Mouse (Mus musculus) kidney, postnatal 0 days (tissue): ENCODE measurements around the gene Tstd1. TPM values are rescaled to one million over a fixed set of nuclear protein-coding genes. Genes with fewer than 3 reads are reported as not detected.

Source experiments
- ATAC-seq: fragments of 200-750 bp; cut with Nextera tagmentation; replicated peaks from 2 replicates; pipeline ENCODE4 v1.8.0; 2017; ENCODE audit warnings: low read depth, moderate number of reproducible peaks, moderate TSS enrichment, moderate library complexity; ENCODE audit not compliant: low FRiP score
- DNase-seq: peaks from one replicate; pipeline ENCODE4 v3.0.0-alpha.2; 2016; ENCODE audit warnings: low spot score
- H3K27ac ChIP-seq: fragments of 300-500 bp; sonication (generic); 2 replicates; pipeline ENCODE4 v1.5.1; 2014; ENCODE audit warnings: mild to moderate bottlenecking
- H3K27me3 ChIP-seq: fragments of 300-500 bp; sonication (generic); 2 replicates; pipeline ENCODE4 v1.6.1; 2014; ENCODE audit warnings: low read length, mixed read lengths; ENCODE audit not compliant: insufficient read depth
- H3K36me3 ChIP-seq: fragments of 300-500 bp; sonication (generic); 2 replicates; pipeline ENCODE4 v1.6.1; 2014; ENCODE audit warnings: low read length, mixed read lengths; ENCODE audit not compliant: insufficient read depth
- H3K4me1 ChIP-seq: fragments of 300-500 bp; sonication (generic); replicated peaks from 2 replicates; pipeline ENCODE4 v1.6.1; 2014; ENCODE audit warnings: antibody characterized with exemption, low read length, mixed read lengths; ENCODE audit not compliant: insufficient read depth
- H3K4me2 ChIP-seq: fragments of 300-500 bp; sonication (generic); 2 replicates; pipeline ENCODE4 v1.6.1; 2014; ENCODE audit warnings: mild to moderate bottlenecking, low read length, moderate library complexity, mixed read lengths
- H3K4me3 ChIP-seq: fragments of 300-500 bp; sonication (generic); replicated peaks from 2 replicates; pipeline ENCODE4 v1.5.1; 2014; ENCODE audit warnings: low read depth, low read length
- H3K9ac ChIP-seq: fragments of 300-500 bp; sonication (generic); 2 replicates; pipeline ENCODE4 v1.6.1; 2014; ENCODE audit warnings: low read depth, low read length
- H3K9me3 ChIP-seq: fragments of 300-500 bp; sonication (generic); replicated peaks from 2 replicates; pipeline ENCODE4 v1.6.1; 2016; ENCODE audit warnings: low read length, inconsistent platforms, mixed read lengths
- CTCF ChIP-seq: IDR thresholded peaks from 2 replicates; pipeline ENCODE4 v1.5.1; 2016; ENCODE audit warnings: antibody characterized with exemption, low read depth, mild to moderate bottlenecking, moderate library complexity
- WGBS: fragments of 180-500 bp; shearing (Covaris S2); extraction: QIAGEN DNeasy Blood & Tissue Kit; methylation state at CpG from one replicate; pipeline ENCODE4 v1.1.7; 2014; 5-methylcytosine and 5-hydroxymethylcytosine counted together
- polyA plus RNA-seq: library from polyadenylated mRNA; unstranded; fragments of >200 nt; fragmentation: Nextera tagmentation; extraction: Ambion mirVana; gene quantifications from 2 replicates; pipeline ENCODE4 v1.2.1, GENCODE M21; 2015

Tstd1 gene
- polyA plus RNA-seq, 1 experiment from 2014 or later = 4.8 TPM

DNA sequence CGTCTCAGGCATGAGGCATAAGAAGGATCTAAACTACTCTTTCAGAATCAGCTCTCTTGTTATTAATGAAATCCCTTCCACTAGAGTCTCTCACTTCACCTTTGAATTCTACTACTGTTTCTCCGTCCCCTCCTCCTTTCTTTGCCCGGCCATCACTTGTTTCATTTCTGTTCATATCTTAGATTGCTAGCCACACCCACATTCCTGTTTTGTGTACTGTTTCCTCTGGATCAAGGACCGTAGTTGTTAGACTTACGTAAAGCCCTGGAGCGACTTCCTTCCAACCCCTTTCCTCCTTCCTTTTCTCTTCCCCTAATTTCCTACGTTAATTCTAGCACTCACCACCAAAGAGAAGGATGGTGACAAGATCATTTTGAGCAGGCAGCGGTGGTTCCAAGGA is 20.4 kb downstream of the Tstd1 start:
- no peak for TF ChIP-seq CTCF
- Histone ChIP-seq H3K27ac (peak overlapping the region; percentile 91), H3K4me2 (peak overlapping the region; percentile 72), H3K27me3 (no peaks in the 10 kb centered on the region), H3K9me3 (no peaks in the 10 kb centered on the region), H3K4me1 (peaks cover 34% of the 10 kb centered on the region), H3K9ac (peak overlapping the region; percentile 75), H3K36me3 (no peaks in the 10 kb centered on the region; the same call in 1 of the 2 replicates), H3K4me3 (peak overlapping the region; percentile 61)
- no peak for ATAC-seq
- peak; percentile 81 for DNase-seq
- WGBS = 7% methylated on average over 8 of the region's 8 CpGs

DNA sequence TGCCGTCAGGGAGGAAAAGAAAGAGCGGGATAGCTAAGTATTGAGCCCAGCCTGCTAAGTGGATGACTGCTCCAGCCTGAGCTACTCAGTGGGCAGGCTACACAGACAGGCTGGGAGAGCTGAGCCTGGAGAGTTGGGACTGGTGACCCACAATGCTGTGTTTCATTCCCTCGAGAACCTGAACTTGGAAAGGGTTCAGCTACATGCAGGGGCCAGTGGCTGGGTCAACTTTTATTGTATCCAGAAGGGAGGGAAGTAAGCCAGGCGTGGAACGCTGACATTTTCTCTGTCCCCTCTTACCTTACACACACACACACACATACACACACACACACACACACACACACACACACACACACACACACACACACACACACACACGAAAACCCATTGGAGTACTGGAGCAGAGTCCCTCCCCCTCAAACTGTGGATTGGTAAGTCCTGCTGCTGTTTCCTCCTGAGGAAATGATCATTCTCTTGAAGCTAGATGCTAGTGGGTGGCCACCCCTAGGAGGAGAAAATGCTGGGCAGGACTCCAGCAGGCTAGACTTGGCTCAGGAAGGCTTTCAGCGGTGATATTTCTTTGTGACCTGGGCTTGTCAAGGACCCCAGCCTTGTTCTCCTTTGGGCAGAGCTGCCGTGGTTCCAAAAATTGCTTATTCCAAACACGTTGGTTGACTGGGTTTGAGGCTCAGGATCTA is 21.5 kb downstream of the Tstd1 start:
- peaks cover 34% of the 10 kb centered on the region for H3K4me1 ChIP-seq
- H3K27me3 ChIP-seq = no peaks in the 10 kb centered on the region
- DNase-seq = peak; percentile 96
- H3K27ac ChIP-seq = peak overlapping the region; percentile 91
- ATAC-seq = peak; percentile 55
- H3K36me3 ChIP-seq = no peaks in the 10 kb centered on the region; the same call in 1 of the 2 replicates
- 2% methylated on average over 9 of the region's 9 CpGs for WGBS
- no peaks in the 10 kb centered on the region for H3K9me3 ChIP-seq
- H3K4me2 ChIP-seq = peak overlapping the region; percentile 72
- TF ChIP-seq CTCF = peak; percentile 23; the same call in 1 of the 2 replicates
- peak overlapping the region; percentile 61 for H3K4me3 ChIP-seq
- H3K9ac ChIP-seq = peak overlapping the region; percentile 53

DNA sequence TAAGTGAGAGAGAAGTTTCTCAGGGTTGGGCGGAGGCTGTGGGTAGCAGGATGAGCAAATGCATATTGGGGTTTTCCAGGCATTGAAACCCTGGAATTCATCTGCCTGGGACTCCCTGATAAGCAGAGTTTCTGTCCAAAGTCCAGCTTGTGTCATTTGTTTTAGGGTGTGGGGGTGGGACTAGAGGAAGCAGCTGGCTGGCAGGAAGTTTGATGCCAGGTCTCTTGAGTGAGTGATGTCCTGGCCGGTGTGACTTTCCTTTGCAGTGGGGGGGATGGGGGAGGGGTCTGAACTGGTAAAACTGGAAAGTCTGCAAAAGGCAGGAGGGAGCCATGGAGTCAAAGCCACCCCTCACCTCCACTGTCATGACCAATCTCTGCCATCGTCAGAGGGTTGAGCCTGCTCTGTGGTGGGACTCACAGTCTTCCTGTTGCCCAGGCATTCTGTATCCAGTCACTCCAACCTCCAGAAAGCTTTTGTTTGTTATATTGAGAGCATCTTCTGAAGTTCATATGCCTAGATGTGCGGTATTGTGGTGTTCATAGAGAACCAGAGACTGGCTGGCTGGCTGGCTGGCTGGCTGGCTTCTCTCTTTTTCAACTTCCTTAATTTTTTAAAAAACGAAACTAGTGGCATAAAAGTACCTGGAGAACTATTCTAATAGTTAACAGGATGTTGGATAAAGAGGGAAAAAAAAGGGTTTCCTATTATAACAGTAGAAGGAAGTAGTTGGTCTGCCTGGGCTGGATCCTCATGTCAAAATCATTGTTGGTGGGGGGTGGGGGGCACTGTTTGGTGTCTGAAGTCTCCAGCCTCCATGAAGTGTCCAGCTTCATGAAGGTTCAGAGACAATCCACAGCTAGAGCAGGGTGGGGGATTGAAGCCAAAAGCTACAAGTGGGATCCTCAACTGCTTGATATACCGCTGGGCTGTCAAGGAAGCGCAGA is 23.1 kb downstream of the Tstd1 start:
- no peaks in the 10 kb centered on the region; the same call in 1 of the 2 replicates for H3K36me3 ChIP-seq
- ATAC-seq (0 out of 2 replicates have a peak, but pooled peaks have one; percentile 9), DNase-seq (peak; percentile 50)
- peaks cover 34% of the 10 kb centered on the region for H3K4me1 ChIP-seq
- no peaks in the 10 kb centered on the region for H3K27me3 ChIP-seq
- no peaks in the 10 kb centered on the region for H3K9me3 ChIP-seq
- no peak for TF ChIP-seq CTCF
- WGBS = 38% methylated on average over 7 of the region's 7 CpGs
- 0 out of 2 replicates have a peak overlapping the region, but pooled peaks have one; percentile 35 for H3K9ac ChIP-seq
- no peak overlapping the region for H3K4me3 ChIP-seq
- H3K4me2 ChIP-seq = peak overlapping the region; percentile 72
- peak overlapping the region; percentile 91 for H3K27ac ChIP-seq

DNA sequence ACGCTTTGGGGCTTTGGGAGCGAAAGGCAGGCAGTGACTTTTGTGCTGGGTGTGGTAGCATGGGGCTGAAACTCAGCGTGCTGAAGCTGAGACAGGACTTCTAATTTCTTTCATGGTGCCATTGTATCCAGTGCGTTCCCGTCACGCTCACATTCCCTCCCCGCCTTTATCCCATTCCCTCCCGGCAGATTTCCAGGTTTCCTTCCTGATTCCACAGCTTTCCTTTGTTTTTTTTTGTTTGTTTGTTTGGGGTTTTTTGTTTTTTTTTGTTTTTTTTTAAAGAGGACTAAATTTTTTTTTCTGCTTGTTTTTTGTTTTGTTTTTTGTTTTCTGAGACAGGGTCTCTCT is 23.7 kb downstream of the Tstd1 start:
- Histone ChIP-seq H3K4me3 (no peak overlapping the region), H3K36me3 (no peaks in the 10 kb centered on the region; the same call in 1 of the 2 replicates), H3K27me3 (no peaks in the 10 kb centered on the region), H3K9ac (0 out of 2 replicates have a peak overlapping the region, but pooled peaks have one; percentile 35), H3K27ac (peak overlapping the region; percentile 91), H3K4me2 (peak overlapping the region; percentile 72), H3K4me1 (peaks cover 36% of the 10 kb centered on the region), H3K9me3 (no peaks in the 10 kb centered on the region)
- no peak for TF ChIP-seq CTCF
- WGBS = 40% methylated on average over 8 of the region's 8 CpGs
- ATAC-seq (no peak), DNase-seq (no peak)

DNA sequence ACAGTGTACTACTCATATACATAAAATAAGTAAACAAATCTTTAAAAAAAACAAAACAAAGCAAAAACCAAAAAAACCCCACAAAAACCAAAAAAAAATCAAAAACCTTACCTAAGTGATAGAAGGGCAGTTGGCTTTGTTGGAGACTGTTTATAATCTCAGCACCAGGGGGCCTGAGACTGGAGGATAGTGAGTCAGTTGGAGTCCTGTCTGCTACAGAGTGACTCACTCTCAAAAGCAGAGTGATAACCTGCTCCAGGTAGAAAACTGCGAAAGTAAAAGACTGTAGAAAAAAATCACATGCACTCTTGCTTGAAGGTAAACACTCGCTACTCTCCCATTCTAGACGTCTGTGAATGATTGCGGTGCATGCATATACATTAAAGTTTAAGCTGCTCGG is 26.4 kb downstream of the Tstd1 start:
- WGBS = 65% methylated on average over 5 of the region's 5 CpGs
- Histone ChIP-seq H3K4me1 (peaks cover 34% of the 10 kb centered on the region), H3K9me3 (no peaks in the 10 kb centered on the region), H3K36me3 (no peaks in the 10 kb centered on the region; the same call in 1 of the 2 replicates), H3K27me3 (no peaks in the 10 kb centered on the region), H3K4me3 (no peak overlapping the region), H3K9ac (no peak overlapping the region), H3K4me2 (no peak overlapping the region), H3K27ac (no peak overlapping the region)
- TF ChIP-seq CTCF = 0 out of 2 replicates have a peak, but pooled peaks have one; percentile 7
- ATAC-seq (no peak), DNase-seq (no peak)

DNA sequence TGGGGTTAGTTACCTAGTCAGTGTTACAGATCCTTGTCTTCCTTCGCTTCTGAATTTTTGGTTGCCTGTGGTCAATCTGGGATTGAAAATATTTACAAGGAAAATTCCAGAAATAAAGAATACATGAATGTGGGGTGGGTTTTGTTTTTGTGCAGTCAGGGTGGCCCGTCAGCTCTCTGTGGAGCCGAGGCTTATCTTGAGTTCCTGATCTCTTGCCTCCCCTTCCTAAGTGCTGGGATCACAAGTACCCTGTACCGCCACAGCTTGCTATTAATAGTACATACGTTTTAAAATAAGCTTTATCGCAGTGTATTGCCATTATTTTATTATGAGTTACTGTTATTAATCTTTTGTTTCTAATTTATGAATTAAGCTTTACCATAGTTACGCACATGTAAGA is 28.2 kb downstream of the Tstd1 start:
- H3K4me1 ChIP-seq = peaks cover 18% of the 10 kb centered on the region
- no peak for TF ChIP-seq CTCF
- H3K36me3 ChIP-seq = no peaks in the 10 kb centered on the region; the same call in 1 of the 2 replicates
- ATAC-seq (no peak), DNase-seq (peak; percentile 50)
- no peak overlapping the region for H3K9ac ChIP-seq
- no peak overlapping the region for H3K27ac ChIP-seq
- H3K27me3 ChIP-seq = no peaks in the 10 kb centered on the region
- H3K9me3 ChIP-seq = no peaks in the 10 kb centered on the region
- no peak overlapping the region for H3K4me3 ChIP-seq
- H3K4me2 ChIP-seq = peak overlapping the region; percentile 41
- WGBS = 33% methylated on average over 7 of the region's 7 CpGs
